Mouse (Mus musculus) A20 (cell line): Measurements from ENCODE around the gene Arhgap25.
A peak's percentile ranks its signal among the peaks of the same experiment; 100 is the strongest.
"Not testable (repeated sequence)": the region's sequence is repeated elsewhere in the genome, so short reads cannot be mapped to it uniquely, and the experiment has no call there.

Experiments
- DNase-seq: peaks from one replicate; pipeline ENCODE4 v3.0.0-alpha.2; 2011; ENCODE audit warnings: low read depth, low spot score

Gene Arhgap25

GRCm38 (mm10) chr6:87504875-87505274 is 28.2 kb downstream of the Arhgap25 start:
- DNase-seq = no peak

GRCm38 (mm10) chr6:87503976-87504375 is 29.1 kb downstream of the Arhgap25 start:
- peak; percentile 90 for DNase-seq

DNA sequence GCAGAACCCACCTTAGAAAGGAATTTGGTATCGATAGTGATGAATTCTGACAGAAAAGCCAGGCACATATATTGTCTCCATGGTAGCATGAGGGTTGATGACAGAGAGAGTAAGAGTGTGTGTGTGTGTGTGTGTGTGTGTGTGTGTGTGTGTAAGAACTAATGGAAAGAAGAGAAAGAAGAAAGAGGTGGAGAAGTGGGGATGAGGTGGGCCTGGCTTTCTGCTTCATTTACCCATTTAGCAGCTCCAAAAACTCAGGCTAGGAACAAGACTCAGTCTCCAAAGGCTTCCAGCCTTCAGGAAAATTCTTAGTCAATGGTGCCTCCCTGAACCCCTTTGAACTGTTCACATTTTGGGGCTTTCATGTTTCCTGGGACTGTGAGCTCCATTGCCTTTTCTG is 29.5 kb downstream of the Arhgap25 start:
- peak; percentile 66 for DNase-seq

GRCm38 (mm10) chr6:87502831-87503286 is 30.2 kb downstream of the Arhgap25 start:
- peak; percentile 91 for DNase-seq

- no peak for DNase-seq
Observed at GRCm38 (mm10) chr6:87502411-87502810, 30.6 kb downstream of the Arhgap25 start.

GRCm38 (mm10) chr6:87500696-87501095 is 32.4 kb downstream of the Arhgap25 start:
- peak; percentile 60 for DNase-seq

GRCm38 (mm10) chr6:87499791-87500190 is 33.3 kb downstream of the Arhgap25 start:
- DNase-seq = peak; percentile 71

GRCm38 (mm10) chr6:87496143-87496542 is 36.9 kb downstream of the Arhgap25 start:
- no peak for DNase-seq

DNA sequence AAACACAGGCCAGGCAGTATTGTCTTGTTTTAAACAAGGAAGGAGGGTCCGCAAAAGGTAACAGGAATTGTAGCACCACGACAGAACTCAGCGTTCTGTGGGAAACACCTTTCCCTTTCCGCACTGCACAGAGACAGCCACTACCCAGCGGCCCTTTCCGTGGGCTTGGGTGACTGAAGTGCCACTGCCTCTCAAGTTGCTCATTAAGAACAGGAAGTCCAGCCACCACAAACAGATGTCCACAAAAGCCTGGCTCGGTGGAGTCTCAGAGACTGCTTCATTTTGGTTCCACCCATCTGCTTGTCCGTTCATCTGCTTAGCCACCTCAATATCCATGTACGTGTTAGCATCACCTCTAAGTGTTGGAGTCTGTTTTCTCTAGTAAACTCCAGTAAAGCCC is 38.7 kb downstream of the Arhgap25 start:
- DNase-seq = no peak

- DNase-seq = peak; percentile 31
Observed at GRCm38 (mm10) chr6:87487657-87488426, 45.2 kb downstream of the Arhgap25 start.

DNA sequence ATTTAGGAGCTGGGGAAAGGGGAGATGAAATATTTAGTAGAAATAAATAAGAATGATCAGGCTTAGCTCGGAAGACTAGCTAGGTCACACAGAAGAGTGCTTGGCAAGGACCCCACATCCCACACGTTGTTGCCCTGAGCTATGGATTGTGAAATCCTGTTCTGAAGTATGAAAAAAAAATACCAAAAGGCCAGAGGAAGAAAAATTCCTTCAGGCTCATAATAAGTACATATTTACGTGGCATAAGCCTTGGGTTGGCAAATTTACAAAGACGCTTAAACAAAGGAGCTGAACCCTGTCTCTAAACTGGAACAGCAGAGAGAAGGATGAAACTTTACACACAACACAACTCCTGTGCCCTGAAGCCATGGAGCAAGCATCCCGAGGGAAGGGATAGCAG is 48.3 kb downstream of the Arhgap25 start:
- no peak for DNase-seq

DNA sequence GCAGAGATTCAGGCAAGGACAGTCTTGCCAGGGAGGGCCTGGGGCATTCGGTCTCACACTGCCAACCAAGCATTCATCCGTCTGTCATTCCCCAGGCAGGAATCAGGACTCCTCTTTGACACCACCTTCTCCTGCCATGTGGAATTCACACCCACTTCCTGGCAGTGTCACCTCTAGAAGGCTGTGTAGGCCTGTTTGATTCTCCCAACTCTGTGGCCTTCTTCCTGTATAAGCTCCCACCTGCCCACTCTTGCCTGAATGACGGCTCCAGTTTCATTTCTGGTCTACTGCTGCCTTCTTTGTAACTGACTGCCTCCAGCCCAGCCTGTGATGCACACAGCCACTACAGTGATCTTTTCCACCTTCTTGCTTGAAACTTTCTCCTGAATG is 49.2 kb downstream of the Arhgap25 start:
- DNase-seq = no peak

DNA sequence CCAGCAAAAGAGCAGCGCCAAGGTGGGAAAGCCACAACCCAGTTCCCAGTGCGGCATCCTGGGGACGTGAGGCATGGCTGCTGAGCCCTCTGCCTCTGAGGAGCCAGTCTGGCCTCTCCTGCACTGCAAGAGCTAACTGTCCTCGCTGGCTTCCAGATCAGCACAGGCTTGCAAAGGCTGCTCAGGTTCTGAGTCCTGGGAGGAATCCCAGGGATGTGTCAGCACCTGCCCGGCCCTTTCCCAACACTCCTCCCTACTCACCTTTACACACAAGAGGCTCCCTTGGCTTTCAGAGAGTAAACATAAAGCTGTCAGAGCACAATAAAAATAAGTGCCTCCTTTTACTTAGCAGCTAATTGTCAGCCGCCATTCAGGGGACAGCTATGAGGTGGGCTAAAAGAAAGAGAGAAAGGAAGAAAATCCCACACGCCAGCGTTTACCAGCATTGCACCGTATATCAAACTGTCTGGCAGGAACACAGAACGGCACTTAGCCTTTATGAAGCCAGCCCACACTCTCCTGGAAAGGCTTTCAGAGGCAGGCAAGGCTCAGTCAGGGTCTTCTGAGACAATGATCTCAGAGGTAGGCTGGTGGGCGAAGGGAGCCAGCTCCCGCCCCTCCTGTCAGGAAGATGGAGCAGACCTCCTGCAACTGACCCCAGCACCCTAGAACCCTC is 49.7 kb downstream of the Arhgap25 start:
- no peak for DNase-seq

GRCm38 (mm10) chr6:87479291-87479999 is 53.6 kb downstream of the Arhgap25 start:
- DNase-seq = no peak

GRCm38 (mm10) chr6:87478847-87479246 is 54.2 kb downstream of the Arhgap25 start:
- DNase-seq = no peak

GRCm38 (mm10) chr6:87475223-87475622 is 57.8 kb downstream of the Arhgap25 start:
- DNase-seq = no peak

DNA sequence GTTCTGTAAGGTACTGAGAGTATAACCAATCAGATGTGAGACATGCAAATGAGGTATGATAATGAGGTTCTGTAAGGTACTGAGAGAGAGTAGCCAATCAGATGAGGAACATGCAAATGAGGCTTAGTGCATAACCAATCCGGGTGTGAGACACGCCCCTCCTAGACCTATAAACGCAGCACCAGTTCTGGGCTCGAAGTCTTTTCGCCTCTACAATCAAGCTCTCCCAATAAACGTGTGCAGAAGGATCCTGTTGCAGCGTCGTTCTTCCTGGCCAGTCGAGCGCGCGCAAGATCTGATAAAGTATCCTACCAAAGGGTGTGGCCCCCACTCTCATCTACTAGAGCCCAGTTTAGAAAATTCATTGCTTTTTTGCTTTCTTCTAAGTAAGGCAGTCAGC is 63.0 kb downstream of the Arhgap25 start:
- not testable (repeated sequence) for DNase-seq

DNA sequence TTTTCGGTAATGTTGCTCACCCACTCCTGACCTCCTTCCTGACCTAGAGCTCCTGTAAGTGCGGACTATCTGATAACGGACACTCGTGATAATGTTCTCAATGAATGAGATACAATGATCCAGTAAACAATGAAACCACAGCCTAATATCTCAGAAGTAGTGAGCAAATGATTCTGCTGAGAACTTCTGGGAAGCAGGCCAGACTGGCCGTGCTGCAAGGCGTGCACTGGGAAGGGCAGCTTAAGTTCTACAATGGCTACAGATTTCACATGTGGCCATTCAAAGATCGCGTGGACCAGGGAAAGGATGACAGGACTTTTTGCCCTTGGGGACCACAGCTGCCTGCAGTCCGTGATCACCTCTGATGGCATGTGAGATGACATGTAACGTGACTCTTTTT is 64.7 kb downstream of the Arhgap25 start:
- no peak for DNase-seq

- DNase-seq = no peak
Observed at GRCm38 (mm10) chr6:87467373-87467772, 65.7 kb downstream of the Arhgap25 start.

GRCm38 (mm10) chr6:87466221-87466620 is 66.8 kb downstream of the Arhgap25 start:
- peak; percentile 73 for DNase-seq

DNA sequence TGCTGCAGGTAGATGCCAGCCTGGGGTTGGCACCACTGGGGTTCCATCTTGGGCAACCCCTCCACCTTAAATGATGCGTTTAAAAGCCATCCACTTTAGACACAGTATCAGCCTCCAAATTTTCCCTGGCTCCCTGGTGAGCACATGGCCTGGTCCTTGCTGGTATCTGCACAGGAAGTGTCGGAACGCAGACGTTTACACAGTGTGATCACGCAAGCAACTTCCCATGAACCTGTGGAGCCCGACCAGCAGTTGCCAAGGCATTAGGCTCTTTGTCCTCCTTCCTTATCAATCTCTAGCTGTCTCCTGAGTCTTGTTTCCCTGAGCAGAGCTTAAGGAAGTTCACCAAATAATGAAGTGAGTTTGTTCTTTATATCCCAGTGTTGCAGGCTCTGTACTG is 77.6 kb downstream of the Arhgap25 start:
- no peak for DNase-seq

- DNase-seq = no peak
Observed at GRCm38 (mm10) chr6:87451771-87452170, 81.3 kb downstream of the Arhgap25 start.
